Mouse (Mus musculus): ENCODE results near the gene Gramd1b. TPM values are rescaled to one million over a fixed set of nuclear protein-coding genes. Genes with fewer than 3 reads are reported as not detected.
A peak's percentile ranks its signal among the peaks of the same experiment; 100 is the strongest.

The Gramd1b gene
- polyA plus RNA-seq, 1 experiment from 2014 or later: 5.8 TPM

GRCm38 (mm10) chr9:40444961-40445360, 86.2 kb downstream of the Gramd1b start:
- DNase-seq (ENCODE audit: low read depth, low spot score): no peak
- TF ChIP-seq CTCF (IDR thresholded peaks at IDR 0.05): no peak
- ChIA-PET POLR2A (no interaction called here), CTCF (no interaction called here)
- no peaks in the 10 kb centered on the region for H3K27me3 ChIP-seq
- in situ Hi-C loops (cut with MboI; ENCODE audit: low pct_unique_long_range_greater_than_20kb): no loop called here
- no peak for ATAC-seq

GRCm38 (mm10) chr9:40442784-40443183, 88.4 kb downstream of the Gramd1b start:
- in situ Hi-C loops (cut with MboI; ENCODE audit: low pct_unique_long_range_greater_than_20kb): no loop called here
- DNase-seq (ENCODE audit: low read depth, low spot score) (no peak), ATAC-seq (no peak)

GRCm38 (mm10) chr9:40439973-40440687, 91.1 kb downstream of the Gramd1b start:
- POLR2A ChIA-PET: no interaction called here
- TF ChIP-seq CTCF (IDR thresholded peaks at IDR 0.05): no peak
- in situ Hi-C loops (cut with MboI; ENCODE audit: low pct_unique_long_range_greater_than_20kb): no loop called here
- no peak for ATAC-seq
- no peaks in the 10 kb centered on the region for H3K27me3 ChIP-seq
- CTCF ChIA-PET: no interaction called here
- no peak for DNase-seq (ENCODE audit: low read depth, low spot score)

More at GRCm38 (mm10) chr9:40442784-40443183, 88.4 kb downstream of the Gramd1b start:
- no peak for TF ChIP-seq CTCF (IDR thresholded peaks at IDR 0.05)
- no peaks in the 10 kb centered on the region for H3K27me3 ChIP-seq
- ChIA-PET CTCF (interaction anchor here (0.8 kb wide), 1 partner anchor 9 kb away, joined by 4 read pairs; no protein-coding TSS in a partner anchor), POLR2A (no interaction called here)

GRCm38 (mm10) chr9:40438731-40439526, 92.3 kb downstream of the Gramd1b start:
- DNase-seq (ENCODE audit: low read depth, low spot score) (no peak), ATAC-seq (no peak)
- H3K27me3 ChIP-seq: no peaks in the 10 kb centered on the region
- POLR2A ChIA-PET: no interaction called here
- in situ Hi-C loops (cut with MboI; ENCODE audit: low pct_unique_long_range_greater_than_20kb): no loop called here
- CTCF ChIA-PET: interaction anchor here (0.6 kb wide), 1 partner anchor 14 kb away, joined by 3 read pairs; no protein-coding TSS in a partner anchor
- TF ChIP-seq CTCF (IDR thresholded peaks at IDR 0.05): no peak

- ChIA-PET POLR2A (no interaction called here), CTCF (no interaction called here)
- no peak for ATAC-seq
- no peak for TF ChIP-seq CTCF (IDR thresholded peaks at IDR 0.05)
- in situ Hi-C loops (cut with MboI; ENCODE audit: low pct_unique_long_range_greater_than_20kb): no loop called here
- no peaks in the 10 kb centered on the region for H3K27me3 ChIP-seq
- DNase-seq (ENCODE audit: low read depth, low spot score): no peak
Measured at GRCm38 (mm10) chr9:40437891-40438290, 93.3 kb downstream of the Gramd1b start.

GRCm38 (mm10) chr9:40433286-40433685, 97.9 kb downstream of the Gramd1b start:
- TF ChIP-seq CTCF (IDR thresholded peaks at IDR 0.05): no peak
- POLR2A ChIA-PET: interaction anchor here (0.8 kb wide), 1 partner anchor 389 kb away, joined by 3 read pairs; no protein-coding TSS in a partner anchor
- ATAC-seq (no peak), DNase-seq (ENCODE audit: low read depth, low spot score) (no peak)
- CTCF ChIA-PET: no interaction called here
- in situ Hi-C loops (cut with MboI; ENCODE audit: low pct_unique_long_range_greater_than_20kb): no loop called here
- H3K27me3 ChIP-seq: no peaks in the 10 kb centered on the region

- H3K27me3 ChIP-seq: no peaks in the 10 kb centered on the region
- no peak for TF ChIP-seq CTCF (IDR thresholded peaks at IDR 0.05)
- CTCF ChIA-PET: no interaction called here
- in situ Hi-C loops (cut with MboI; ENCODE audit: low pct_unique_long_range_greater_than_20kb): no loop called here
- POLR2A ChIA-PET: interaction anchor here (0.6 kb wide), 1 partner anchor 189 kb away, joined by 4 read pairs; no protein-coding TSS in a partner anchor
- DNase-seq (ENCODE audit: low read depth, low spot score): no peak
- ATAC-seq: peak; percentile 31
Measured at GRCm38 (mm10) chr9:40430969-40431368, 100.2 kb downstream of the Gramd1b start.

GRCm38 (mm10) chr9:40427663-40428062, 103.5 kb downstream of the Gramd1b start:
- POLR2A ChIA-PET: no interaction called here
- in situ Hi-C loops (cut with MboI; ENCODE audit: low pct_unique_long_range_greater_than_20kb): no loop called here
- DNase-seq (ENCODE audit: low read depth, low spot score): no peak
- CTCF ChIA-PET: no interaction called here
- no peak for ATAC-seq
- no peaks in the 10 kb centered on the region for H3K27me3 ChIP-seq
- TF ChIP-seq CTCF (IDR thresholded peaks at IDR 0.05): no peak

- no peaks in the 10 kb centered on the region for H3K27me3 ChIP-seq
- TF ChIP-seq CTCF (IDR thresholded peaks at IDR 0.05): no peak
- ATAC-seq (no peak), DNase-seq (ENCODE audit: low read depth, low spot score) (no peak)
- in situ Hi-C loops (cut with MboI; ENCODE audit: low pct_unique_long_range_greater_than_20kb): no loop called here
- POLR2A ChIA-PET: interaction anchor here (0.9 kb wide), 1 partner anchor 22 kb away, joined by 4 read pairs; no protein-coding TSS in a partner anchor
- CTCF ChIA-PET: no interaction called here
Measured at GRCm38 (mm10) chr9:40426282-40426964, 104.8 kb downstream of the Gramd1b start.

- CTCF ChIA-PET: interaction anchor here (0.8 to 1.2 kb wide), 2 partner anchors 9 to 14 kb away, joined by 3 read pairs; no protein-coding TSS in a partner anchor
- POLR2A ChIA-PET: no interaction called here
- H3K27me3 ChIP-seq: no peaks in the 10 kb centered on the region
- no peak for DNase-seq (ENCODE audit: low read depth, low spot score)
- in situ Hi-C loops (cut with MboI; ENCODE audit: low pct_unique_long_range_greater_than_20kb): loop anchor here (25.0 kb wide), 1 partner anchor 312 kb away; no protein-coding TSS in a partner anchor
- no peak for TF ChIP-seq CTCF (IDR thresholded peaks at IDR 0.05)
- no peak for ATAC-seq
Measured at GRCm38 (mm10) chr9:40424874-40425273, 106.3 kb downstream of the Gramd1b start.
